9 mouse cellular contexts compared by ENCODE assay signal in the genomic region with DNA sequence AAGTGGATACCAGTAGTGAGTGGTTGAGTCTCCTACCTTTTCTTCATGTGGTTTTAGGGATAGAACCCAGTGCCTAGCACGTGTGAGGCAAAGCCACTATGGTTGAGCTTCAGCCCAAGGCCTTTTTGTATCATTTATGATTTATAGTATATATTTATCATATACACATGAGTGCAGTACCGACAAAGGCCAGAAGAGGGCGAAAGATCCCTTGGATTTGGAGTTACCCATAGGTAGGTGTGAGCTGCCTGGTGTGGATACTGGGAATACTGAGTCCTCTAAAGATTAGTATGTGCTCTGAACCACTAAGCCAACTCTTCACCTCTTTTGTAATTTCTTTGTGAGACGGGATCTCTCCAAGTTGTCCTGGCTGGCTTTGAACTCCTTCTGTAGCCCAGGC.
DNase-seq lines count a peak whose midpoint lies in the region; ATAC-seq and TF ChIP-seq lines count a peak whose summit lies in the region.
"Had no signal": no experiment of that assay in that cellular context is flagged by ENCODE, and none has a peak within 500 bp of the region (broad histone marks: within the 10 kb centered on the region; RNA-seq: fewer than 3 reads in every experiment).

No protein-coding gene starts in this region.

- H3K9ac ChIP-seq in lung, embryonic 14.5 days: no peak overlapping the region
- H3K9ac ChIP-seq in limb, embryonic 14.5 days (ENCODE audit: low read depth, low read length, severe bottlenecking): no peak overlapping the region

- H3K4me3 ChIP-seq in gastrocnemius, adult 2 months: no peak overlapping the region
- H3K4me3 ChIP-seq in lung, embryonic 14.5 days (ENCODE audit: low read depth, low read length): no peak overlapping the region
- no peak overlapping the region for H3K4me3 ChIP-seq in limb, embryonic 14.5 days (replicated peaks; ENCODE audit: low read length)
- H3K4me3 ChIP-seq: myocyte had no signal

- intact Hi-C loops in gastrocnemius, adult 2 months (cut with DNase I): no loop called here

- H3K27ac ChIP-seq in gastrocnemius, adult 2 months: no peak overlapping the region
- H3K27ac ChIP-seq in lung, embryonic 14.5 days (ENCODE audit: low read depth): no peak overlapping the region
- H3K27ac ChIP-seq in limb, embryonic 14.5 days (replicated peaks; ENCODE audit: low read depth, low read length): no peak overlapping the region

- no peaks in the 10 kb centered on the region for H3K9me3 ChIP-seq in lung, embryonic 14.5 days (ENCODE audit: low read depth, low read length)
- H3K9me3 ChIP-seq in limb, embryonic 14.5 days (ENCODE audit: control insufficient read depth, low read length): no peaks in the 10 kb centered on the region

- no peak overlapping the region for H3K4me2 ChIP-seq in lung, embryonic 14.5 days
- H3K4me2 ChIP-seq in limb, embryonic 14.5 days (replicated peaks; ENCODE audit: low read depth, low read length, severe bottlenecking): no peak overlapping the region

- H3K36me3 ChIP-seq in lung, embryonic 14.5 days (ENCODE audit: insufficient read depth): no peaks in the 10 kb centered on the region
- H3K36me3 ChIP-seq in limb, embryonic 14.5 days (ENCODE audit: control insufficient read depth, insufficient read depth, low read length): no peaks in the 10 kb centered on the region

- no peaks in the 10 kb centered on the region for H3K27me3 ChIP-seq in lung, embryonic 14.5 days (ENCODE audit: insufficient read depth, low read length)
- H3K27me3 ChIP-seq in limb, embryonic 14.5 days (ENCODE audit: control insufficient read depth, insufficient read depth, low read length): no peaks in the 10 kb centered on the region

- TF ChIP-seq POLR2A in brain, embryonic 14.5 days (IDR thresholded peaks at IDR 0.05; ENCODE audit: borderline replicate concordance, extremely low read depth, insufficient read depth, insufficient read length, poor library complexity, severe bottlenecking): no peak
- TF ChIP-seq POLR2A in limb, embryonic 14.5 days (IDR thresholded peaks at IDR 0.05; ENCODE audit: borderline replicate concordance, extremely low read depth, insufficient read depth, insufficient read length): no peak

- 31% methylated on average over 4 of the region's 4 CpGs for WGBS in lung, embryonic 14.5 days
- 31% methylated on average over 4 of the region's 4 CpGs for WGBS in limb, embryonic 14.5 days

- peak; percentile 45 for TF ChIP-seq CTCF in gastrocnemius, adult 2 months (IDR thresholded peaks at IDR 0.05)
- peak; percentile 67 for TF ChIP-seq CTCF in lung, embryonic 14.5 days (IDR thresholded peaks at IDR 0.05; ENCODE audit: low read depth)
- TF ChIP-seq CTCF in brain, embryonic 14.5 days (IDR thresholded peaks at IDR 0.05; ENCODE audit: borderline replicate concordance, extremely low read depth, insufficient read depth, insufficient read length): peak; percentile 48

- H3K4me1 ChIP-seq in lung, embryonic 14.5 days (ENCODE audit: insufficient read depth): no peaks in the 10 kb centered on the region
- H3K4me1 ChIP-seq in limb, embryonic 14.5 days (ENCODE audit: control insufficient read depth, insufficient read depth, low read length): no peaks in the 10 kb centered on the region

- no peak for ATAC-seq in lung, embryonic 14.5 days (ENCODE audit: insufficient read depth)
- no peak for ATAC-seq in limb, embryonic 14.5 days (ENCODE audit: low FRiP score, low read depth)

- no peak for DNase-seq in gastrocnemius, adult 2 months
- DNase-seq in gastrocnemius, postnatal 25 days: no peak
- DNase-seq in lung, embryonic 14.5 days: peak; percentile 74
- DNase-seq in lung, adult 18-20 months: no peak
- no peak for DNase-seq in brain, embryonic 14.5 days (ENCODE audit: low read depth)
- peak; percentile 13 for DNase-seq in limb, embryonic 14.5 days (ENCODE audit: low spot score)
- no peak for DNase-seq in ovary, postnatal 10 days (ENCODE audit: low spot score)
- DNase-seq in spleen, postnatal 36 days (ENCODE audit: low spot score in 2 of 2): no peak

Comparison
In these comparisons a context has a peak if more than half of its experiments do, and no peak if none do; other contexts are left out.
1. DNase-seq: peak in lung, embryonic 14.5 days (single experiment) and limb, embryonic 14.5 days (single experiment); none in gastrocnemius, adult 2 months (single experiment), gastrocnemius, postnatal 25 days (single experiment), lung, adult 18-20 months (0 of 2), brain, embryonic 14.5 days (single experiment), ovary, postnatal 10 days (single experiment) and spleen, postnatal 36 days (0 of 2).
2. Peak in every context shown above with its lines, with median percentiles within 50 percentile points of each other: CTCF ChIP-seq.